Mouse (Mus musculus) T-cell, adult 66 days (primary cell): ENCODE results near the gene Tctn3. TPM values are rescaled to one million over a fixed set of nuclear protein-coding genes. Genes with fewer than 3 reads are reported as not detected.

Source experiments
- total RNA-seq, 2 experiments: library from RNA; stranded (reverse); gene quantifications; 3 replicates in 1 of 2; 4 replicates in 1 of 2; pipeline ENCODE4 v1.2.4; 2023

Gene Tctn3
- 1 to 10 TPM; 6.0 to 7.7 TPM for total RNA-seq

DNA sequence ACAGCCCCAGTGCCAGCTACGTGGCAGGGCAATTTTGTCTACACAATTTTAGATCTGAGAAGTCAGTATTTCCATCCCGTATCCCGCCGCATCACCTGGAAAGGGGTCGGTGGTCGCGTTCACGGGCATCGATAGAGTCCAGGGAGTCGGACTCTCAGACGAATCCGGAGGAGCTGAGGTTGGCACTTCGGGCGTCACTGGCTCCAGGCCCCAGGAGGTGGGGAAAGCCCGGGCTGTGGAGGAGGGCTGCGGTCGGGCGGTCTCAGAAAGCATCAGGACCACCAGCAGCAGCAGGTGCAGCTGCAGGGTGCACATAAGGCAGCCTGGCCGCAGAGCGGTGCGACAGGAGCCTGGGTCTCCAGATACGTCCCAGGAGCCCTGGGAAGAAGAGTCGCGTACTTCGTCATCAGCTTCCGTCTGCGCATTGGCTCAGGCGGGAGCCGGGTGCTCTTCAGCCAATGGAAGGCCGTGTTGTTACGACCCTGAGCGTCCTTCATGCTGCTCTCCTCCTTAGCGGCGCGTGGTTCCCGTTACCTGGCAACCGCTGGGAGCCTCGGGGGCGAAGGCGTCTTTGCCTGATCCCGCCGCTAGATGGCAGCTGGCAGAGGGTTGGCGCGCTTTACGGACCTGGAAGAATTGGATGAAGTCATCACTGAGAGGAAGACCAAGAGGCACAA lies at the start of gene Tctn3, which contains the start of gene Entpd1:
TSS of gene Tctn3 (minus strand) at position 404 of the 677 bp plus-strand sequence.
TSS of gene Entpd1 (plus strand) at position 537 of the 677 bp plus-strand sequence.

GRCm38 (mm10) chr19:40588293-40588654 lies 23.8 kb downstream of the Tctn3 start, which contains the start of gene Aldh18a1:
TSS of gene Aldh18a1 (minus strand) at chr19:40588463.

Other genes with a start within 250 kb of the Tctn3 start
- 10 to 100 TPM; 19.9 to 20.7 TPM for gene Sorbs1, start 98.5 kb downstream of the Tctn3 start, total RNA-seq
- 10 to 100 TPM; 46.4 to 53.2 TPM for gene Aldh18a1, start 23.8 kb downstream of the Tctn3 start, total RNA-seq
- 1 to 10 TPM; 8.1 to 9.3 TPM for gene Entpd1, start 133 bp upstream of the Tctn3 start, total RNA-seq
- gene Cc2d2b, start 136.5 kb upstream of the Tctn3 start, total RNA-seq, result not detected
- 1 to 10 TPM; 7.5 to 8.5 TPM for gene Ccnj, start 219.0 kb upstream of the Tctn3 start, total RNA-seq